Mouse (Mus musculus) spleen, adult 12 weeks (tissue): ENCODE results near the gene Kcnip3.

Source experiments
- DNase-seq: peaks from one replicate; pipeline ENCODE4 v3.0.0; 2022; ENCODE audit warnings: low spot score

Gene Kcnip3

GRCm38 (mm10) chr2:127470183-127470582 lies 51.7 kb downstream of the Kcnip3 start:
- DNase-seq, result no peak

- DNase-seq, result no peak
Measured at GRCm38 (mm10) chr2:127462314-127462713, 59.6 kb downstream of the Kcnip3 start.

- DNase-seq, result no peak
Measured at GRCm38 (mm10) chr2:127461351-127461750, 60.5 kb downstream of the Kcnip3 start.

DNA sequence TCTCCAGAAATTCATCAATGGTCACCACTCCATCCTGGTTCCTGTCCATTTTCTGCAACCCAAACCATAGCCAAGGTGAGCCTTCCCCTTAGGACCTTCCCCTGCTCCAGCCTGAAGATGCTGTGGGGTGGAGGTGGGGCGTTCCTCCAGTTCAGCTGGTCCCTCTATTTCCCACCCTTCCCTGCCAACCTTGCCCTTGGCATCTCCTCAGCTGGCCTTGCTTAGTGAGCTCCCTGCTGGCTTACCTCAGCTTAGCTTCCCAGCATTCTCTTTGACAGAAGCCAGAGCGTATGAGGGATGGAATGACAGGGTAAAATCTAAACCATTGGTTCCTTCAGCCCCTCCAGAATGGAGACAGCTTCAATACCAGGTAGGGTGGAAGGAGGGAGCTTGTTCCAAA lies 62.6 kb downstream of the Kcnip3 start:
- DNase-seq, result no peak

GRCm38 (mm10) chr2:127453764-127454163 lies 68.1 kb downstream of the Kcnip3 start:
- peak; percentile 31 for DNase-seq

DNA sequence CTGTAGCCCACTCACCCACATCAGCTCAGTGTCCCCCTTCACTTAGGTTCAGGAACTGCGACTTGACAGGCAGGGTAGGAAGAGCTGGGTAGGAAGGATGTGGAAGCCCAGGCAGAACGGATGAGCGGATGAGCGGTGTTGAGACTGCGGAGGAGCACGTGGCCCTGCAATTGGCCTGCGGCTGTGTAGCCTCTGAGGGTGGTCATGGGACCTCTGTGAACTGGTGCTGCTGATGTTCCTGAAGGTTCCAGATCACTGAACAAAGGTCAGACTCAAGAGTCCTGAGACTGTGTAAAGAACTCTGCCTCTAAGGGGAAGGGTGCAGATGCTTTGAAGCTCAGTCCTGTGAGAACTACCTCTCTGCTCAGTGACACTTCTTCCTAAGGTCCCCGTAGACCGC lies 68.8 kb downstream of the Kcnip3 start:
- DNase-seq, result no peak

DNA sequence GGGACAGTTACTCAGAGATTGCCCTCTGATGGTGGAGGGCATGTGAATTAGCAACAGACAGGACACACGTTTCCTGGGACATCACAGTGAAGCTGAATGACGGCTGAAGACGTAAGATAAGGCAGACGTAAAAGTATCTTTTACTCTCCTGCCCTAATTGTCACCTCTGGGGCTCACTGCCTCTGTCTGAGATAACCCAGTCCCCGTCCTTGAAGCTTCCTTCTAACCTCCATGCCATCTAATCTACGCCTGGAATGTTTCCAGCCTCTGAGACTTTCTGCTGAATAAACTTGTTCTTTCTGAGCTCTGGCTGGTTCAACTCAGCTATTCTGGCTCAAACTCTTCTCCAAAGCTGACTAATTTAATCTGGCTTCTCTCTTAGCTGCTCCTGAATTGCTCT lies 70.1 kb downstream of the Kcnip3 start:
- no peak for DNase-seq

DNA sequence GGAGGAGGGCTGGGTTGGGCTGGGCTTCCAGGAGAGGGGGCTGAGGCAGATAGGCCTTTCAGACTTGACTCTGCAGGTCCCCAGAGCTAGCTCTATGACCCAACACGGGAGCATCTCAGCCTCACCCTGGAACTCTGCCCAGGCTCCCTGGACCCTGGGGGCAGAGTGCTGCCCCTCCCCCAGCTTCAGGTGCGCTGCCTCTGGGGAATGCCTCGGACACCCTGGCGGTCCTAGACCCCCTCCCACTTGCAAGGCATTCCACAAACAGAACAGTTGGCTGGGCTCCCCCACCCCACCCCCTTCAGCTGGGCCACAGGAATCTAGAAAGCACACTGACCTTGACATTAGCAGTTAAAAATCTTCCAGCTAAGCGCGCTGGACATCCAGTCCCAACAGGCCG lies 72.2 kb downstream of the Kcnip3 start:
- DNase-seq, result no peak

DNA sequence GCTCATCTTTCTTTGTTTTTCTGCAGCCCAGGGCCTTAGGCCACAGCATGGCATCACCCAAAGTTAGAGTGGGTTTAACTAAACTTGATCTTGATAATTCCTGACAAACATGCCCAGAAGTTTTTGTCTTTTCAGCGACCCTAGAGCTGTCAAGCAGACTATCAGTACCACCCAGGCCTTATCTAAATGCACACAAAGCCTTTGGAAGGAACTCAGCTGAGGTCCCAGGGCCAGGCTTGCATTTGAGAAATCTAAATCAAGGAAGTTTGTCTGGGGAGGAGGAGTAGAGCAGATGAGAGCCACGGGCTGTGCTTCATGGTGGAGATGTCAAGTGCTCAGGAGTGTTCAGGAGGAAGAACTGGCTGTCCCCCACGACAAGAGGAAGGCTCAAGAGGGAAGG lies 75.0 kb downstream of the Kcnip3 start:
- no peak for DNase-seq

DNA sequence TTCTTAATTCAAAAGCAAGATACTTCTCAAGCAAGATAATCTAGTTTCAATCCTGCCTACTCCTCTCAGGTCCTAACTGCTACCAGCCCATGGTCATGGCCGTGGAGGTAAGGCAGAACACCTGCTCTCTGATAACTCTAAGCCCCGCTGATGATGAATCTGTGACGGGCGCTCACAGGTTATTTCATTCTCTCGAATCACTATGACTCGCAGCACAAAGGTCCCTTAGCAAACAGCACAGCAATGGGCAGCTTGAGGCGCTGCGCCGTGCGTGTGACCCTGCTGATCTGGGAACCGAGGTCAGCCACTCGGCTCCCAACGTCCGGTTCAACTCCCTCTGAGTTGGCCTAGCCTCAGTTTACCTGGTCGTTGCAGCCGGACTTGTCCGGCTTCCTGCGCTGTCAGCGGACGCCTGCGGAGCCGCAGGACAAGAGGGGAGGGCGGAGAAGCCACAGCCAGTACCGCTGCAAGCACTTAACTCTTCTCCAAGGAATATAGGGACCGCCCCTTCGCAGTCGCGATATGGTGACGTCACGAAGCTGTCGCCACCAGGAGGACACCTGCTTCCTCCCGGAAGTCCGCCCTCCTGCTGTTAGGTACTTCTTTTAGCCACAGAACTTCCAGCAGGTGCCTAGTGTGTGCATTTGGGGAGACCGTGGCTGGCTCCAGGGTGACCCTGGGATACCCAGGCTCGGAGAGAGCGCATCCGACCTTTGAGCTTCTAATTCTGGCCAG lies 77.7 kb downstream of the Kcnip3 start, which contains the start of gene Fahd2a:
Fahd2a (minus strand) TSS at position 511 of the 735 bp plus-strand sequence.
- DNase-seq, result peak; percentile 76

DNA sequence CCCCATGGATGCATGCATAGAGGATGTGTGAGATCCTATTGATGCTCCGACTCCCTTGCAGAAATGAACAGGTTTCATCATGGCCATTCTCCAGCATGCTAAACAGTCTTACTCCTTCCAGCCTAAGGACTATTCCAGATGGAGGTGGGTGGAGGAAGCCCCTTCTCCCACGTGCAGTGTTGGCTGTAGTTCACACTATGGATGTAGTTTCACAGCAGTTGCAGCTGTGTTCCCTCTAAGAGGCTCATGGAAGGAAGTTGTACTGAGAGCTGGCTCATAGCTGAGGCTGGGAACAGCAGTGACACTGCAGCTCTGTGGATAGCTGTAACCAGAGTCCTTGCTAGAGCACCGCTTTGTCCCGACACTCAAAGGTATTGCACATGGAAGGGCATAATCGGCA lies 84.2 kb downstream of the Kcnip3 start:
- DNase-seq, result no peak

GRCm38 (mm10) chr2:127435554-127435953 lies 86.3 kb downstream of the Kcnip3 start:
- no peak for DNase-seq

DNA sequence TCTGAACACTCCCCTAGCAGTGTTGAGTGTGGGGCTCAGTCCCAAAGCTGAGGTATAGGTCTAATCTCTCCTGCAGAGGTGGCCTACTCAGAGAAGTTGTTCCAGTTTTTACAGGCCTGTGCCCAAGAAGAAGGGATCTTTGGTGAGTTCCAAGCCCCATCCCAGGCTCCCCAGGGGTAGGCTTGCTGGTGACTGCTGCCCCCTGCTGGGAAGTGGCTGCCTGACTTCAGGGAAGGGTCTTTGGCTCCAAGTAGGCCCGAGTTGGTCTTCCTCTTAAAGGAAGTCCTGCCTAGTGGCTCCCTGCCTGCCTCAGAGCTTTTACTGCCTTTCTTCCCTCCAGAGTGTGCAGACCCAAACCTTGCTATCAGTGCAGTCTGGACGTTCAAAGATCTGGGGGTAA lies 86.8 kb downstream of the Kcnip3 start:
- DNase-seq, result no peak

GRCm38 (mm10) chr2:127433487-127434295 lies 88.2 kb downstream of the Kcnip3 start:
- DNase-seq, result no peak

DNA sequence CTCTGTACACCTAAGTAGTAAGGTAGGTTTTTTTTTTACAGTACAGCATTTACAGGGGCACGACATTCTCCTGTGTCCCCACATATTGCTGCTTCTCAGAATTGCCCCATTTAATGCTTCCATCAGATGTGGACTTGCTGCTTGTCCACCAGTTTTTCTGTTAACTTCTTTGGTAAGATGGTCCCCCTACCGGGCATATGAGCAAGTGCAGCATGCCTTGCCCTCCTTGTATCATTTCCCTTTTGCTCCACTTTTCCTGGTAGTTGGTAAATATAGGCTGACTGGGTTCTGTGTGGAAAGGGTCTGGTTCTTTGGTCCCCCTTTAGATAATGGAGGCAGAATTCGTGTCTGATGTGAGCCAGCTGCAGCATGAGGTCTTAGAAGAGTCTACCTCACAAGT lies 91.7 kb downstream of the Kcnip3 start:
- DNase-seq, result no peak

GRCm38 (mm10) chr2:127424977-127425376 lies 96.9 kb downstream of the Kcnip3 start, which contains the start of gene Gpat2:
Gene Gpat2, plus strand, starts transcription at chr2:127425199.
- DNase-seq, result no peak

GRCm38 (mm10) chr2:127418266-127418970 lies 103.5 kb downstream of the Kcnip3 start:
- DNase-seq, result no peak

DNA sequence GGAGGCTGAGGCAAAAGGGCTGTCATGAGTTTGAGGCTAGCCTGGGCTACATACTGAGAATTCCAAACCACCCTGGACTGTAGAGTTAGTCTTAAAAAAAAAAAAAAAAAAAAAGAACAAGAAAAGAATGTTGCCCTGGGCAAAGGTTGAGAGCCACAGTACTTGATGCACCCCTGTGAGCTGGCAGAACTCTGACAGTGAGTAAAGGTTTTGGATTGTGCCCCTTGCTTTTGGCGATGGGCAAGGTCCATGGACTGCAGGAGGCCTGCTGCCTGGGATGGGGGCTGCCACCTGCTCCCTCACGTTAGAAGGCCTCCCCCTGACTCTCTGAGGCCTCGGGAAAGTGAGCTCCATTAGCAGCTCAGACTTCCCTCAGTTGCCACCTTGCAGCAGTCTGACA lies 105.2 kb downstream of the Kcnip3 start:
- DNase-seq, result no peak

- DNase-seq, result no peak
Measured at GRCm38 (mm10) chr2:127415806-127416205, 106.1 kb downstream of the Kcnip3 start.

- no peak for DNase-seq
Measured at GRCm38 (mm10) chr2:127411126-127411525, 110.8 kb downstream of the Kcnip3 start.
